Mouse (Mus musculus) forebrain, embryonic 12.5 days (tissue): ENCODE data around the gene Patz1. TPM values are rescaled to one million over a fixed set of nuclear protein-coding genes. Genes with fewer than 3 reads are reported as not detected.

Experiments used
- ATAC-seq: fragments of 200-750 bp; cut with Nextera tagmentation; 2 replicates; pipeline ENCODE4 v1.8.0; 2017; ENCODE audit warnings: moderate TSS enrichment; ENCODE audit not compliant: low FRiP score
- H3K27ac ChIP-seq: fragments of 300-500 bp; sonication (generic); 2 replicates; pipeline ENCODE4 v1.5.1; 2016; ENCODE audit warnings: mild to moderate bottlenecking
- H3K27me3 ChIP-seq: fragments of 300-500 bp; sonication (generic); 2 replicates; pipeline ENCODE4 v1.6.1; 2016; ENCODE audit warnings: mild to moderate bottlenecking
- H3K36me3 ChIP-seq: fragments of 300-500 bp; sonication (generic); replicated peaks from 2 replicates; pipeline ENCODE4 v1.6.1; 2016; ENCODE audit warnings: mild to moderate bottlenecking
- H3K4me1 ChIP-seq: fragments of 300-500 bp; sonication (generic); 2 replicates; pipeline ENCODE4 v1.6.1; 2016
- H3K4me2 ChIP-seq: fragments of 300-500 bp; sonication (generic); 2 replicates; pipeline ENCODE4 v1.6.1; 2016; ENCODE audit warnings: mild to moderate bottlenecking, moderate library complexity
- H3K4me3 ChIP-seq: fragments of 300-500 bp; sonication (generic); replicated peaks from 2 replicates; pipeline ENCODE4 v1.5.1; 2016; ENCODE audit warnings: mild to moderate bottlenecking
- H3K9ac ChIP-seq: fragments of 300-500 bp; sonication (generic); 2 replicates; pipeline ENCODE4 v1.6.1; 2016; ENCODE audit warnings: mild to moderate bottlenecking
- H3K9me3 ChIP-seq: fragments of 300-500 bp; sonication (generic); 2 replicates; pipeline ENCODE4 v1.6.1; 2016
- WGBS: fragments of 180-500 bp; shearing (Covaris S2); methylation state at CpG from one replicate; pipeline ENCODE4 v1.1.7; 2016; 5-methylcytosine and 5-hydroxymethylcytosine counted together
- polyA plus RNA-seq: library from polyadenylated mRNA; unstranded; fragments of >200 nt; fragmentation: Nextera tagmentation; extraction: Ambion mirVana; gene quantifications from 2 replicates; pipeline ENCODE4 v1.2.1, GENCODE M21; 2016

Gene Patz1
- polyA plus RNA-seq, 1 experiment from 2014 or later = 126 TPM

- H3K4me3 ChIP-seq = no peak overlapping the region
- peaks cover 48% of the 10 kb centered on the region for H3K4me1 ChIP-seq
- H3K27ac ChIP-seq = no peak overlapping the region
- H3K27me3 ChIP-seq = peaks cover 6% of the 10 kb centered on the region; the same call in 1 of the 2 replicates
- H3K9ac ChIP-seq = no peak overlapping the region
- no peak overlapping the region for H3K4me2 ChIP-seq
- no peaks in the 10 kb centered on the region for H3K9me3 ChIP-seq
- H3K36me3 ChIP-seq = no peaks in the 10 kb centered on the region
- no peak for ATAC-seq
- WGBS = 50% methylated on average over 9 of the region's 9 CpGs
Measured at GRCm38 (mm10) chr11:3334711-3335316, 46.1 kb downstream of the Patz1 start.

GRCm38 (mm10) chr11:3335651-3336216, 47.1 kb downstream of the Patz1 start:
- Histone ChIP-seq H3K4me3 (no peak overlapping the region), H3K27ac (no peak overlapping the region), H3K4me1 (peaks cover 43% of the 10 kb centered on the region), H3K27me3 (peaks cover 6% of the 10 kb centered on the region; the same call in 1 of the 2 replicates), H3K9me3 (no peaks in the 10 kb centered on the region), H3K36me3 (no peaks in the 10 kb centered on the region), H3K9ac (no peak overlapping the region), H3K4me2 (no peak overlapping the region)
- 53% methylated on average over 11 of the region's 11 CpGs for WGBS
- ATAC-seq = no peak

GRCm38 (mm10) chr11:3336602-3337001, 47.9 kb downstream of the Patz1 start:
- Histone ChIP-seq H3K4me1 (peaks cover 35% of the 10 kb centered on the region), H3K27me3 (peaks cover 3% of the 10 kb centered on the region; the same call in 1 of the 2 replicates), H3K9me3 (no peaks in the 10 kb centered on the region), H3K4me2 (no peak overlapping the region), H3K9ac (no peak overlapping the region), H3K36me3 (peaks cover 2% of the 10 kb centered on the region), H3K27ac (no peak overlapping the region), H3K4me3 (no peak overlapping the region)
- WGBS = 79% methylated on average over 3 of the region's 3 CpGs
- ATAC-seq = no peak

- WGBS = 6% methylated on average over 12 of the region's 12 CpGs
- peak overlapping the region; percentile 22 for H3K4me2 ChIP-seq
Measured at GRCm38 (mm10) chr11:3337173-3337955, 48.7 kb downstream of the Patz1 start.

GRCm38 (mm10) chr11:3337961-3338360, 49.3 kb downstream of the Patz1 start:
- Histone ChIP-seq H3K9me3 (no peaks in the 10 kb centered on the region), H3K27me3 (no peaks in the 10 kb centered on the region; the same call in 1 of the 2 replicates), H3K27ac (peak overlapping the region; percentile 83), H3K4me3 (no peak overlapping the region), H3K4me2 (no peak overlapping the region), H3K4me1 (peaks cover 25% of the 10 kb centered on the region), H3K36me3 (peaks cover 12% of the 10 kb centered on the region), H3K9ac (0 out of 2 replicates have a peak overlapping the region, but pooled peaks have one; percentile 7)
- WGBS = 52% methylated on average over 5 of the region's 5 CpGs
- 0 out of 2 replicates have a peak, but pooled peaks have one; percentile 34 for ATAC-seq

More at GRCm38 (mm10) chr11:3337173-3337955, 48.7 kb downstream of the Patz1 start:
- Histone ChIP-seq H3K27ac (peak overlapping the region; percentile 83), H3K9ac (peak overlapping the region; percentile 33; the same call in 1 of the 2 replicates), H3K4me3 (no peak overlapping the region), H3K4me1 (peaks cover 30% of the 10 kb centered on the region), H3K27me3 (no peaks in the 10 kb centered on the region; the same call in 1 of the 2 replicates), H3K36me3 (peaks cover 9% of the 10 kb centered on the region), H3K9me3 (no peaks in the 10 kb centered on the region)
- ATAC-seq = peak; percentile 70

GRCm38 (mm10) chr11:3341476-3341875, 52.8 kb downstream of the Patz1 start:
- Histone ChIP-seq H3K9me3 (no peaks in the 10 kb centered on the region), H3K4me1 (peaks cover 16% of the 10 kb centered on the region), H3K4me3 (no peak overlapping the region), H3K27me3 (no peaks in the 10 kb centered on the region), H3K9ac (no peak overlapping the region), H3K36me3 (peaks cover 43% of the 10 kb centered on the region), H3K27ac (no peak overlapping the region), H3K4me2 (no peak overlapping the region)
- WGBS = 79% methylated on average over 5 of the region's 5 CpGs
- no peak for ATAC-seq

- no peak overlapping the region for H3K4me3 ChIP-seq
- no peak overlapping the region for H3K4me2 ChIP-seq
- no peak overlapping the region for H3K27ac ChIP-seq
- peaks cover 62% of the 10 kb centered on the region for H3K36me3 ChIP-seq
- no peaks in the 10 kb centered on the region for H3K9me3 ChIP-seq
- ATAC-seq = no peak
- H3K27me3 ChIP-seq = no peaks in the 10 kb centered on the region
- H3K9ac ChIP-seq = no peak overlapping the region
- WGBS = 89% methylated on average over 3 of the region's 3 CpGs
- H3K4me1 ChIP-seq = peaks cover 19% of the 10 kb centered on the region
Measured at GRCm38 (mm10) chr11:3344916-3345315, 56.2 kb downstream of the Patz1 start.

- Histone ChIP-seq H3K4me1 (peaks cover 19% of the 10 kb centered on the region), H3K27me3 (no peaks in the 10 kb centered on the region), H3K27ac (no peak overlapping the region), H3K4me2 (no peak overlapping the region), H3K9me3 (no peaks in the 10 kb centered on the region), H3K36me3 (peaks cover 75% of the 10 kb centered on the region), H3K4me3 (no peak overlapping the region), H3K9ac (no peak overlapping the region)
- no peak for ATAC-seq
- WGBS = 96% methylated on average over 7 of the region's 7 CpGs
Measured at GRCm38 (mm10) chr11:3346351-3346750, 57.7 kb downstream of the Patz1 start.

- peaks cover 74% of the 10 kb centered on the region for H3K36me3 ChIP-seq
- H3K9ac ChIP-seq = no peak overlapping the region
Measured at GRCm38 (mm10) chr11:3347091-3347834, 58.6 kb downstream of the Patz1 start.

GRCm38 (mm10) chr11:3347835-3348195, 59.1 kb downstream of the Patz1 start:
- 0 out of 2 replicates have a peak overlapping the region, but pooled peaks have one; percentile 5 for H3K27ac ChIP-seq
- H3K9me3 ChIP-seq = no peaks in the 10 kb centered on the region
- no peaks in the 10 kb centered on the region for H3K27me3 ChIP-seq
- no peak overlapping the region for H3K4me2 ChIP-seq
- H3K36me3 ChIP-seq = peaks cover 75% of the 10 kb centered on the region
- no peak overlapping the region for H3K9ac ChIP-seq
- no peak for ATAC-seq
- no peak overlapping the region for H3K4me3 ChIP-seq
- H3K4me1 ChIP-seq = peaks cover 19% of the 10 kb centered on the region

More at GRCm38 (mm10) chr11:3347091-3347834, 58.6 kb downstream of the Patz1 start:
- Histone ChIP-seq H3K27me3 (no peaks in the 10 kb centered on the region), H3K4me2 (no peak overlapping the region), H3K9me3 (no peaks in the 10 kb centered on the region), H3K27ac (0 out of 2 replicates have a peak overlapping the region, but pooled peaks have one; percentile 5), H3K4me1 (peaks cover 19% of the 10 kb centered on the region), H3K4me3 (no peak overlapping the region)
- ATAC-seq = peak; percentile 69; the same call in 1 of the 2 replicates
- 62% methylated on average over 12 of the region's 12 CpGs for WGBS

- Histone ChIP-seq H3K27ac (no peak overlapping the region), H3K4me3 (no peak overlapping the region), H3K36me3 (peaks cover 81% of the 10 kb centered on the region), H3K4me2 (no peak overlapping the region), H3K27me3 (no peaks in the 10 kb centered on the region), H3K4me1 (peaks cover 19% of the 10 kb centered on the region), H3K9me3 (no peaks in the 10 kb centered on the region), H3K9ac (peak overlapping the region; percentile 25; the same call in 1 of the 2 replicates)
- WGBS = 34% methylated on average over 6 of the region's 6 CpGs
- peak; percentile 18; the same call in 1 of the 2 replicates for ATAC-seq
Measured at GRCm38 (mm10) chr11:3348576-3349342, 60.1 kb downstream of the Patz1 start.
